Mouse (Mus musculus) heart, postnatal 0 days (tissue): ENCODE data around the gene Mff. TPM values are rescaled to one million over a fixed set of nuclear protein-coding genes. Genes with fewer than 3 reads are reported as not detected.

ENCODE experiments used
- ATAC-seq: fragments of 200-750 bp; cut with Nextera tagmentation; 2 replicates; pipeline ENCODE4 v1.8.0; 2017; ENCODE audit warnings: low read depth, moderate number of reproducible peaks, moderate library complexity; ENCODE audit not compliant: insufficient read depth
- DNase-seq: peaks from one replicate; pipeline ENCODE4 v3.0.0-alpha.2; 2016; ENCODE audit warnings: low spot score
- H3K27ac ChIP-seq: fragments of 300-500 bp; sonication (generic); 2 replicates; pipeline ENCODE4 v1.5.1; 2014; ENCODE audit warnings: low read depth, mild to moderate bottlenecking
- H3K27me3 ChIP-seq: fragments of 300-500 bp; sonication (generic); 2 replicates; pipeline ENCODE4 v1.6.1; 2014; ENCODE audit warnings: low read length, mixed read lengths; ENCODE audit not compliant: control insufficient read depth, insufficient read depth
- H3K36me3 ChIP-seq: fragments of 300-500 bp; sonication (generic); replicated peaks from 2 replicates; pipeline ENCODE4 v1.6.1; 2014; ENCODE audit warnings: low read length, mixed read lengths; ENCODE audit not compliant: control insufficient read depth, insufficient read depth
- H3K4me1 ChIP-seq: fragments of 300-500 bp; sonication (generic); 2 replicates; pipeline ENCODE4 v1.6.1; 2014; ENCODE audit warnings: antibody characterized with exemption; ENCODE audit not compliant: control insufficient read depth, insufficient read depth
- H3K4me2 ChIP-seq: fragments of 300-500 bp; sonication (generic); 2 replicates; pipeline ENCODE4 v1.6.1; 2014; ENCODE audit warnings: low read depth, mild to moderate bottlenecking, low read length, moderate library complexity
- H3K4me3 ChIP-seq: fragments of 300-500 bp; sonication (generic); 2 replicates; pipeline ENCODE4 v1.5.1; 2014; ENCODE audit warnings: low read depth, low read length
- H3K9ac ChIP-seq: fragments of 300-500 bp; sonication (generic); replicated peaks from 2 replicates; pipeline ENCODE4 v1.6.1; 2014; ENCODE audit warnings: low read depth, low read length, mixed read lengths
- H3K9me3 ChIP-seq: fragments of 300-500 bp; sonication (generic); replicated peaks from 2 replicates; pipeline ENCODE4 v1.6.1; 2016; ENCODE audit warnings: low read length; ENCODE audit not compliant: control insufficient read depth
- CTCF ChIP-seq: IDR thresholded peaks from 2 replicates; pipeline ENCODE4 v1.5.1; 2016; ENCODE audit warnings: antibody characterized with exemption, control low read depth, low read depth
- EP300 ChIP-seq: IDR thresholded peaks from 2 replicates; pipeline ENCODE4 v1.6.1; 2016; ENCODE audit warnings: antibody characterized with exemption, low read depth
- WGBS: fragments of 180-500 bp; shearing (Covaris S2); extraction: QIAGEN DNeasy Blood & Tissue Kit; methylation state at CpG from one replicate; pipeline ENCODE4 v1.1.7; 2014; 5-methylcytosine and 5-hydroxymethylcytosine counted together
- polyA plus RNA-seq: library from polyadenylated mRNA; unstranded; fragments of >200 nt; fragmentation: Nextera tagmentation; extraction: Ambion mirVana; gene quantifications from 2 replicates; pipeline ENCODE4 v1.2.1, GENCODE M21; 2015
- total RNA-seq: library from RNA; depleted of rRNA; stranded (reverse); fragments of >200 nt; gene quantifications from 2 replicates; pipeline ENCODE4 v1.2.3, GENCODE M21; 2014; ENCODE audit warnings: low replicate concordance

Gene Mff
- total and polyA plus RNA-seq, 2 experiments from 2014 or later, result 211 to 270 TPM

DNA sequence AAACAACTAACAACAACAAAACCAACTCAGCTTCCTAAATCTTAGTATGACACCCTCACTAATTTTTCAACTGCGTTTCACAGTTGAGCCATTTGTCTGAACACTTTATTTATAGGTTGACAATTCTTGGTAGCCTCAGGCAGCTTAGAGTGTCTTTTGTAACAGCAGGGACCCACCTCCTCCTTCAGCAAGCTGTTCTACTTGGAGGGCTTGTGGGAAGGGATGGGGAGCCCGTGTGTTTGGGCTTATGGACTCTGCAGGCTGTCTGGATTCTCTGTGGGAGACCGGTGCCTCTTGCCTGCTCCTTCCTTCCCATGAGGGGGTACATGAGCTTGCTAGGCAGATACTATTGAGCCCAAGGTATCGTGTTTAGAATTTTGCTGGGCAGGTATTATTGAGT, 69.3 kb downstream of the Mff start:
- H3K4me3 ChIP-seq, result no peak overlapping the region
- TF ChIP-seq CTCF (no peak), EP300 (no peak)
- H3K9ac ChIP-seq, result no peak overlapping the region
- no peaks in the 10 kb centered on the region for H3K9me3 ChIP-seq
- no peak overlapping the region for H3K27ac ChIP-seq
- no peak overlapping the region for H3K4me2 ChIP-seq
- H3K4me1 ChIP-seq, result no peaks in the 10 kb centered on the region
- H3K27me3 ChIP-seq, result no peaks in the 10 kb centered on the region
- H3K36me3 ChIP-seq, result no peaks in the 10 kb centered on the region
- WGBS, result 60% methylated on average over 4 of the region's 4 CpGs
- ATAC-seq (no peak), DNase-seq (no peak)

DNA sequence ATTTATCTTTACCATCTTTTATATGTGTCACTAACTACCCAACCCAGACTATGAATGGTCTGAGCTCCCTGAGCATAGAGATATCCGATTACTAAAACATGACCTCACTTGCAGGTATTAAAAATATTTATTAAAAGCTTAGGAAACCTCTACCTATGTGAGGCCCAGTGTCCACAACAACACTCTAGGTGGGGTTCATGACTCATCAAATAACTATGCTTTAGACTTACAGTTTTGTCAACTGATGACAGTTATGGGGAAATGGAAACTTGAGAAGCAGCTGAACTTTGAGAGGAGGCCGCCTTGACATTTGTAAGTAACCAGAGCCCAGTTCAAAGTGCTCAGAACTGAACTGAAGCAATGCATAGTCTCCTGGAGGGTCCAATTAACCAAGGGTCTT, 70.5 kb downstream of the Mff start:
- Histone ChIP-seq H3K9ac (no peak overlapping the region), H3K27ac (no peak overlapping the region), H3K4me1 (no peaks in the 10 kb centered on the region), H3K4me2 (no peak overlapping the region), H3K36me3 (no peaks in the 10 kb centered on the region), H3K4me3 (no peak overlapping the region), H3K27me3 (no peaks in the 10 kb centered on the region), H3K9me3 (no peaks in the 10 kb centered on the region)
- TF ChIP-seq EP300 (no peak), CTCF (no peak)
- DNase-seq, result no peak
- WGBS, result 82% methylated on average over 2 of the region's 2 CpGs
- no peak for ATAC-seq

DNA sequence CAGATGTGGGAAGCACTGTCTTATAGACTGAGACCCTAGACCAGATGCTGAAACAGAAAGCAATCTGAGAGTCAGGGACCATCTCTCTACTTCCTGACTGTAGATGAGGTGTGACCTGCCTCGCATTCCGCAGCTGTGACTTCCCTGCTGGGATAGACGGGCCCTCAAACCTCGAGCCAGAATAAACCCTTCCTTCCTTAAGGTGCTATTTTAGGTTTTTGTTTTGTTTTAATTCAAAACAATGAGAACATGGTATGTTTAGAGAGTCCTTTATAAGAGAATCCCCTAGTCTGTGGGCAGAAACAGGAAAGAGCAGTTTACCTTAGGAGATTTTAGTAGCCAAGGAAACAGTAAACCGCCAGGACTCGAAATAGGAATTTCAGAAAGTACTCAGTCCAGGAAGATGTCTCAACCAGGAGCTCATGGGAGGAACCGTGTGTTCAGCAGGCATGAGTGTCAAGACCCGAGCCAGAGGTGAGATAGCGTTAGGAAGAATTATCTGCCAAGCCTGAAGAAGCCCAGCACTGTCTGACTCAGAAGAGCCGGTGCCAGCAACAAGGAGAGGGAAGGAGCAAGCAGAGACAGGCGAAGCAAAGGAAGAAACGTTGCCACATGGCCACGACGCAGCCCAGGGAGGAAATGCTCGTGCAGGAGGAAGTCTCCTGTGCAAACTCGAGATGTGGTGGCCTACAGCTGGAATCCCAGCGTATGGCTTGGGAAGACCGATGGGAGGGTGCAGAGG, 71.2 kb downstream of the Mff start:
- ATAC-seq, result peak; percentile 51; the same call in 1 of the 2 replicates
- H3K4me1 ChIP-seq, result no peaks in the 10 kb centered on the region
- H3K9ac ChIP-seq, result no peak overlapping the region
- 43% methylated on average over 18 of the region's 18 CpGs for WGBS
- H3K27ac ChIP-seq, result no peak overlapping the region
- H3K4me3 ChIP-seq, result no peak overlapping the region
- TF ChIP-seq EP300 (no peak), CTCF (no peak)
- H3K9me3 ChIP-seq, result no peaks in the 10 kb centered on the region
- H3K36me3 ChIP-seq, result no peaks in the 10 kb centered on the region
- no peaks in the 10 kb centered on the region for H3K27me3 ChIP-seq
- no peak overlapping the region; the same call in 1 of the 2 replicates for H3K4me2 ChIP-seq
- no peak for DNase-seq

DNA sequence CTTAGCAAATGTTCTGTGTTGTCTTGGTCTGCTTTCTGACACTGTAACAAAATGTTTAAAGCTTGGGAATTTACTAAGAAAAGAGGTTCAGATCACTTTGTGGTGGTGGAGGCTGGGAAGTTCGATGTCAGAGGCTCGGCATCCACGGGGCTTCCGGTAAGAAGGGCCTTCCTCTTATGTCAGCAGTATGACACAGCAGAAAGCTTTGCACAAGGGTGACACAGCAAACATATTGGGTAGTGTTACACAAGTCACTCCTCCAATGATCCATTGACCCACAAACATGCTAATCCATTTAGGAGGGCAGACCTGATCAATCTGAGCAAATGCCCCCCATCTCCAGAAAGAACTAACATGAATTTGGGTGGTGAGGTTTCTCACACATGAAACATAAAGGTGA, 72.4 kb downstream of the Mff start:
- H3K4me2 ChIP-seq, result no peak overlapping the region
- H3K36me3 ChIP-seq, result no peaks in the 10 kb centered on the region
- 86% methylated on average over 4 of the region's 4 CpGs for WGBS
- no peaks in the 10 kb centered on the region for H3K4me1 ChIP-seq
- no peak overlapping the region for H3K27ac ChIP-seq
- H3K27me3 ChIP-seq, result no peaks in the 10 kb centered on the region
- DNase-seq (no peak), ATAC-seq (no peak)
- H3K9me3 ChIP-seq, result no peaks in the 10 kb centered on the region
- TF ChIP-seq CTCF (no peak), EP300 (no peak)
- no peak overlapping the region for H3K4me3 ChIP-seq
- H3K9ac ChIP-seq, result no peak overlapping the region

DNA sequence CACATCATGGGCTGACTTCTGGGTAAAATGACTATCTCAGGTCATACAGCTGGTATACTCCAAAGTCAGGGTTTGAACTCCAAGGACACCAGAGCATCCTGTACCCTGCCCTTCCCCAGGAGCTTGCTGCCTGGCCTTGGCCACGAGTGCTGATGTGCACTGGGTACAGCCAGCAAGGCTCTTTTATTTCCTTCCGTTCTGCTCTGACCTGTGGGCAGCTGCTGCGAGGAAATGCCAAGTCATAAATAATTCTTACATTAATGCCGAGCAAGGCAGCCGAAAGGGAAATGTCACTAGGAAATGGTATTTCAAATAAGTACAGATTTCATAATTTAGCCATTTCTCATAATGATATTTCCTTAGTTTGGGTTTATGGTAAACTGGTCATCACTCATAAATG, 73.6 kb downstream of the Mff start:
- Histone ChIP-seq H3K4me2 (no peak overlapping the region), H3K4me1 (no peaks in the 10 kb centered on the region), H3K9me3 (no peaks in the 10 kb centered on the region), H3K36me3 (no peaks in the 10 kb centered on the region), H3K27ac (no peak overlapping the region), H3K4me3 (no peak overlapping the region), H3K27me3 (no peaks in the 10 kb centered on the region), H3K9ac (no peak overlapping the region)
- TF ChIP-seq CTCF (no peak), EP300 (no peak)
- ATAC-seq (no peak), DNase-seq (no peak)
- WGBS, result 65% methylated on average over 5 of the region's 5 CpGs

DNA sequence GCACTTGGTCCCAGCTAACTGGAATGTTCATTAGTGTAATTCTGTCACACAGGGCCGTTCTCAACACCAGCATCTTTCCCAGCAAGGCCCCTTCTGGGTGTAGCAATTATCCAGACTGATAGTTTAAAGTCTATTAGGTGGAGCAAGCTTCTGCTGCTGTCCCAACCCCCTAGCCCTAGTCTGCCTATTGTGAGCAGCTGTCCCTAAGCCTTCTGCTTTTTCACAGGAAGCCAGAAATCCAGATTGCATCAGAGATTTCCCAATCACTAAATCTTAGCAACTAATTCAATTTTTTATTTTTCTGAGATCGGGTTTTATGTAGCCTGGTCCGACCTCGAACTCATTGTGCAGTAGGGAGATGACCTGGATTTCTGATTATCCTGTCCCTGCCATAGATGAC, 74.2 kb downstream of the Mff start:
- 87% methylated on average over 4 of the region's 4 CpGs for WGBS

More for the DNA sequence above, 74.2 kb downstream of the Mff start:
- no peak for ATAC-seq
- Histone ChIP-seq H3K36me3 (no peaks in the 10 kb centered on the region), H3K9ac (no peak overlapping the region), H3K9me3 (no peaks in the 10 kb centered on the region), H3K4me3 (no peak overlapping the region), H3K27me3 (no peaks in the 10 kb centered on the region), H3K4me2 (no peak overlapping the region), H3K4me1 (no peaks in the 10 kb centered on the region), H3K27ac (no peak overlapping the region)
- no peak for DNase-seq
- TF ChIP-seq EP300, result no peak
- TF ChIP-seq CTCF, result no peak
